Mouse (Mus musculus) cortical plate, adult 2 months (tissue): ENCODE results near the gene Lcorl.

Experiments
- CTCF ChIP-seq: fragments of 200-500 bp; IDR thresholded peaks from 2 replicates; pipeline ENCODE4 v1.5.1; 2011; ENCODE audit warnings: mild to moderate bottlenecking, control low read depth, low read length; ENCODE audit not compliant: insufficient read depth; ENCODE audit errors: extremely low read depth
- POLR2A ChIP-seq: fragments of 200-500 bp; IDR thresholded peaks from 2 replicates; pipeline ENCODE4 v1.6.1; 2011; ENCODE audit warnings: mild to moderate bottlenecking, low read length, control low read depth; ENCODE audit not compliant: insufficient read depth; ENCODE audit errors: extremely low read depth

DNA sequence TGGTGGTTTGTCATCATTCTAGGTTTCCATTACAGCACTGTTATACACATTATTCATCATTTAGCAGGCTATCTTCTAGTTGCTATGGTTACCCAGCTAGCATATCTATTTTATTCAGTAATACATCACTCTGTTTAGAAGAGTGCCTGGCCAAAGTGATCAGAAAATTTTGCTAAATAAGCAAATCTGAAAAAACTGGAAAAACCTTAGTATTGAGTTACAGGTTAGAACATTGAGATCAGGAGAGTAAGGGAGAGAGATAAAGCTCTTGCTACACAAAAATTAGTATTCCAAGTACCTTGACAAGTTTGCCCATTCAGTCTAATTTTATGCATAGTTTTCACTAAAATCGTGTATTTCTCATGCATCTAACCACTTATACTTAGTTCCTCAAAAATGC is 119.5 kb downstream of the Lcorl start:
- TF ChIP-seq POLR2A, result no peak
- no peak for TF ChIP-seq CTCF
